Mouse (Mus musculus): ENCODE data around the gene Creb5.
A peak's percentile ranks its signal among the peaks of the same experiment; 100 is the strongest.

Gene Creb5

GRCm38 (mm10) chr6:53589746-53590145 lies 302.7 kb downstream of the Creb5 start:
- DNase-seq (ENCODE audit: low read depth, low spot score), result peak; percentile 28

- DNase-seq (ENCODE audit: low read depth, low spot score), result no peak
Measured at GRCm38 (mm10) chr6:53592230-53592629, 305.2 kb downstream of the Creb5 start.

- DNase-seq (ENCODE audit: low read depth, low spot score), result no peak
Measured at GRCm38 (mm10) chr6:53593603-53594002, 306.5 kb downstream of the Creb5 start.

GRCm38 (mm10) chr6:53594316-53594715 lies 307.2 kb downstream of the Creb5 start:
- no peak for DNase-seq (ENCODE audit: low read depth, low spot score)

- no peak for DNase-seq (ENCODE audit: low read depth, low spot score)
Measured at GRCm38 (mm10) chr6:53596402-53596801, 309.3 kb downstream of the Creb5 start.

- no peak for DNase-seq (ENCODE audit: low read depth, low spot score)
Measured at GRCm38 (mm10) chr6:53603041-53603440, 316.0 kb downstream of the Creb5 start.

GRCm38 (mm10) chr6:53603695-53604094 lies 316.6 kb downstream of the Creb5 start:
- no peak for DNase-seq (ENCODE audit: low read depth, low spot score)

GRCm38 (mm10) chr6:53604386-53604785 lies 317.3 kb downstream of the Creb5 start:
- DNase-seq (ENCODE audit: low read depth, low spot score), result no peak

GRCm38 (mm10) chr6:53605184-53605583 lies 318.1 kb downstream of the Creb5 start:
- DNase-seq (ENCODE audit: low read depth, low spot score), result no peak

- no peak for DNase-seq (ENCODE audit: low read depth, low spot score)
Measured at GRCm38 (mm10) chr6:53611451-53611945, 324.4 kb downstream of the Creb5 start.

- DNase-seq (ENCODE audit: low read depth, low spot score), result no peak
Measured at GRCm38 (mm10) chr6:53612681-53613080, 325.6 kb downstream of the Creb5 start.

- DNase-seq (ENCODE audit: low read depth, low spot score), result peak; percentile 55
Measured at GRCm38 (mm10) chr6:53615440-53616211, 328.6 kb downstream of the Creb5 start.

- peak; percentile 20 for DNase-seq (ENCODE audit: low read depth, low spot score)
Measured at GRCm38 (mm10) chr6:53618164-53618563, 331.1 kb downstream of the Creb5 start.

- peak; percentile 29 for DNase-seq (ENCODE audit: low read depth, low spot score)
Measured at GRCm38 (mm10) chr6:53619676-53620075, 332.6 kb downstream of the Creb5 start.

- DNase-seq (ENCODE audit: low read depth, low spot score), result peak; percentile 77
Measured at GRCm38 (mm10) chr6:53621295-53621694, 334.2 kb downstream of the Creb5 start.

- no peak for DNase-seq (ENCODE audit: low read depth, low spot score)
Measured at GRCm38 (mm10) chr6:53624455-53625276, 337.6 kb downstream of the Creb5 start.

- DNase-seq (ENCODE audit: low read depth, low spot score), result no peak
Measured at GRCm38 (mm10) chr6:53626044-53626443, 339.0 kb downstream of the Creb5 start.

- no peak for DNase-seq (ENCODE audit: low read depth, low spot score)
Measured at GRCm38 (mm10) chr6:53628714-53629113, 341.6 kb downstream of the Creb5 start.

- no peak for DNase-seq (ENCODE audit: low read depth, low spot score)
Measured at GRCm38 (mm10) chr6:53635453-53635852, 348.4 kb downstream of the Creb5 start.

GRCm38 (mm10) chr6:53637356-53638351 lies 350.6 kb downstream of the Creb5 start:
- DNase-seq (ENCODE audit: low read depth, low spot score), result peak; percentile 48
